Mouse (Mus musculus) kidney, postnatal 0 days (tissue): ENCODE measurements at regions not wholly inside any gene's neighbourhood (a gene's known extent, or its start where the extent isn't known, plus 50 kb on each side); places are given as distances from the start of the nearest gene placed in this dataset.

Experiments
- ATAC-seq: fragments of 200-750 bp; cut with Nextera tagmentation; replicated peaks from 2 replicates; pipeline ENCODE4 v1.8.0; 2017; ENCODE audit warnings: low read depth, moderate number of reproducible peaks, moderate TSS enrichment, moderate library complexity; ENCODE audit not compliant: low FRiP score
- DNase-seq: peaks from one replicate; pipeline ENCODE4 v3.0.0-alpha.2; 2016; ENCODE audit warnings: low spot score
- H3K27ac ChIP-seq: fragments of 300-500 bp; sonication (generic); 2 replicates; pipeline ENCODE4 v1.5.1; 2014; ENCODE audit warnings: mild to moderate bottlenecking
- H3K27me3 ChIP-seq: fragments of 300-500 bp; sonication (generic); 2 replicates; pipeline ENCODE4 v1.6.1; 2014; ENCODE audit warnings: low read length, mixed read lengths; ENCODE audit not compliant: insufficient read depth
- H3K36me3 ChIP-seq: fragments of 300-500 bp; sonication (generic); 2 replicates; pipeline ENCODE4 v1.6.1; 2014; ENCODE audit warnings: low read length, mixed read lengths; ENCODE audit not compliant: insufficient read depth
- H3K4me1 ChIP-seq: fragments of 300-500 bp; sonication (generic); replicated peaks from 2 replicates; pipeline ENCODE4 v1.6.1; 2014; ENCODE audit warnings: antibody characterized with exemption, low read length, mixed read lengths; ENCODE audit not compliant: insufficient read depth
- H3K4me2 ChIP-seq: fragments of 300-500 bp; sonication (generic); 2 replicates; pipeline ENCODE4 v1.6.1; 2014; ENCODE audit warnings: mild to moderate bottlenecking, low read length, moderate library complexity, mixed read lengths
- H3K4me3 ChIP-seq: fragments of 300-500 bp; sonication (generic); replicated peaks from 2 replicates; pipeline ENCODE4 v1.5.1; 2014; ENCODE audit warnings: low read depth, low read length
- H3K9ac ChIP-seq: fragments of 300-500 bp; sonication (generic); 2 replicates; pipeline ENCODE4 v1.6.1; 2014; ENCODE audit warnings: low read depth, low read length
- H3K9me3 ChIP-seq: fragments of 300-500 bp; sonication (generic); replicated peaks from 2 replicates; pipeline ENCODE4 v1.6.1; 2016; ENCODE audit warnings: low read length, inconsistent platforms, mixed read lengths
- CTCF ChIP-seq: IDR thresholded peaks from 2 replicates; pipeline ENCODE4 v1.5.1; 2016; ENCODE audit warnings: antibody characterized with exemption, low read depth, mild to moderate bottlenecking, moderate library complexity
- WGBS: fragments of 180-500 bp; shearing (Covaris S2); extraction: QIAGEN DNeasy Blood & Tissue Kit; methylation state at CpG from one replicate; pipeline ENCODE4 v1.1.7; 2014; 5-methylcytosine and 5-hydroxymethylcytosine counted together

- TF ChIP-seq CTCF = no peak
- ATAC-seq = no peak
- Histone ChIP-seq H3K36me3 (no peaks in the 10 kb centered on the region), H3K9ac (no peak overlapping the region), H3K4me2 (no peak overlapping the region), H3K4me1 (no peaks in the 10 kb centered on the region), H3K27me3 (no peaks in the 10 kb centered on the region), H3K9me3 (no peaks in the 10 kb centered on the region), H3K4me3 (no peak overlapping the region), H3K27ac (no peak overlapping the region)
- no peak for DNase-seq
- 57% methylated on average over 5 of the region's 5 CpGs for WGBS
These were observed 405.1 kb upstream of the Zeb2 start for GRCm38 (mm10) chr2:45522310-45522709.

- Histone ChIP-seq H3K36me3 (no peaks in the 10 kb centered on the region), H3K27me3 (no peaks in the 10 kb centered on the region), H3K9me3 (no peaks in the 10 kb centered on the region), H3K4me1 (no peaks in the 10 kb centered on the region), H3K4me2 (no peak overlapping the region), H3K27ac (no peak overlapping the region), H3K4me3 (no peak overlapping the region), H3K9ac (no peak overlapping the region)
- TF ChIP-seq CTCF = no peak
- ATAC-seq (no peak), DNase-seq (no peak)
- WGBS = 28% methylated on average over 4 of the region's 4 CpGs
These were observed 402.5 kb upstream of the Zeb2 start for GRCm38 (mm10) chr2:45519550-45520152.

- Histone ChIP-seq H3K9ac (no peak overlapping the region), H3K27me3 (no peaks in the 10 kb centered on the region), H3K27ac (peak overlapping the region; percentile 48), H3K9me3 (no peaks in the 10 kb centered on the region), H3K4me1 (no peaks in the 10 kb centered on the region), H3K4me3 (no peak overlapping the region), H3K4me2 (no peak overlapping the region), H3K36me3 (no peaks in the 10 kb centered on the region)
- ATAC-seq (no peak), DNase-seq (peak; percentile 92)
- no peak for TF ChIP-seq CTCF
- 35% methylated on average over 4 of the region's 4 CpGs for WGBS
These were observed 397.3 kb upstream of the Zeb2 start for GRCm38 (mm10) chr2:45514290-45515180.

- Histone ChIP-seq H3K36me3 (no peaks in the 10 kb centered on the region), H3K27ac (no peak overlapping the region), H3K4me2 (no peak overlapping the region)
These were observed 395.7 kb upstream of the Zeb2 start for GRCm38 (mm10) chr2:45512852-45513251.

GRCm38 (mm10) chr2:45511791-45512190 is 394.6 kb upstream of the Zeb2 start:
- Histone ChIP-seq H3K4me3 (no peak overlapping the region), H3K4me2 (no peak overlapping the region), H3K36me3 (no peaks in the 10 kb centered on the region), H3K27ac (no peak overlapping the region), H3K9ac (no peak overlapping the region), H3K4me1 (no peaks in the 10 kb centered on the region), H3K27me3 (no peaks in the 10 kb centered on the region), H3K9me3 (no peaks in the 10 kb centered on the region)
- ATAC-seq (no peak), DNase-seq (peak; percentile 61)
- no peak for TF ChIP-seq CTCF
- 71% methylated on average over 3 of the region's 3 CpGs for WGBS

More at GRCm38 (mm10) chr2:45512852-45513251, 395.7 kb upstream of the Zeb2 start:
- H3K9ac ChIP-seq = no peak overlapping the region
- ATAC-seq = no peak
- H3K9me3 ChIP-seq = no peaks in the 10 kb centered on the region
- H3K27me3 ChIP-seq = no peaks in the 10 kb centered on the region
- no peaks in the 10 kb centered on the region for H3K4me1 ChIP-seq
- no peak for DNase-seq
- no peak overlapping the region for H3K4me3 ChIP-seq
- TF ChIP-seq CTCF = no peak

- no peak overlapping the region for H3K27ac ChIP-seq
- no peak for TF ChIP-seq CTCF
- H3K4me3 ChIP-seq = no peak overlapping the region
- no peaks in the 10 kb centered on the region for H3K36me3 ChIP-seq
- no peaks in the 10 kb centered on the region for H3K4me1 ChIP-seq
- ATAC-seq (no peak), DNase-seq (no peak)
- no peaks in the 10 kb centered on the region for H3K27me3 ChIP-seq
- H3K9me3 ChIP-seq = no peaks in the 10 kb centered on the region
- no peak overlapping the region for H3K4me2 ChIP-seq
- 95% methylated on average over 4 of the region's 4 CpGs for WGBS
- H3K9ac ChIP-seq = no peak overlapping the region
These were observed 387.3 kb upstream of the Zeb2 start for GRCm38 (mm10) chr2:45504468-45504867.
